Mouse (Mus musculus) liver, postnatal 0 days (tissue): ENCODE results near the gene Gif.

ENCODE experiments used
- CTCF ChIP-seq: sonication (generic); IDR thresholded peaks from 2 replicates; pipeline ENCODE4 v1.5.1; 2016; ENCODE audit warnings: antibody characterized with exemption, low read depth
- EP300 ChIP-seq: IDR thresholded peaks from 2 replicates; pipeline ENCODE4 v1.6.1; 2016; ENCODE audit warnings: antibody characterized with exemption, low read depth, mild to moderate bottlenecking

DNA sequence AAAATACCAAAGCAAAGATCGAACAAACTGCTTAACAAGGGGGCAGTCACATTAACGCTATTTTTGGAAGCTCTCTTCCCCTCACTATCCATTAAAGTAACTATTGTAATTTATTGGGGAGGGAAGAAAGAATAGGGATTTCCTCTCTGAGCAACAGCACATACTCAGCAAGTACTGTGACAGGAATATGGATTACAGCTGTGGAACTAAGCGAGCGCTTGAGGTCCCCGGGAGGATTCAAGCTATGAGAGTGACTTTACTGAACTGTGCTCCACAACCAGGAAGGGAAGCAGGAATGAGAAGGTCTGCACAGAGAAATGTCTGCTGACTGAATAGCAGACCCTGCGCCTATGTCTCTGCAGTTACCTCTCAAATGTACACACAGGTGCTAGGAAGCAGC is 41.5 kb downstream of the Gif start:
- TF ChIP-seq CTCF (no peak), EP300 (no peak)
